Mouse (Mus musculus) neural tube, embryonic 12.5 days (tissue): ENCODE results near the gene Oxld1. TPM values are rescaled to one million over a fixed set of nuclear protein-coding genes. Genes with fewer than 3 reads are reported as not detected.
"Not testable (repeated sequence)": the region's sequence is repeated elsewhere in the genome, so short reads cannot be mapped to it uniquely, and the experiment has no call there.

Source experiments
- ATAC-seq: fragments of 200-750 bp; cut with Nextera tagmentation; 2 replicates; pipeline ENCODE4 v1.8.0; 2017; ENCODE audit warnings: low read depth, mild to moderate bottlenecking, moderate TSS enrichment, moderate library complexity; ENCODE audit not compliant: low FRiP score
- H3K27ac ChIP-seq: fragments of 300-500 bp; sonication (generic); 2 replicates; pipeline ENCODE4 v1.5.1; 2016
- H3K27me3 ChIP-seq: fragments of 300-500 bp; sonication (generic); replicated peaks from 2 replicates; pipeline ENCODE4 v1.6.1; 2016; ENCODE audit warnings: mild to moderate bottlenecking
- H3K36me3 ChIP-seq: fragments of 300-500 bp; sonication (generic); 2 replicates; pipeline ENCODE4 v1.6.1; 2016; ENCODE audit warnings: mild to moderate bottlenecking
- H3K4me1 ChIP-seq: fragments of 300-500 bp; sonication (generic); 2 replicates; pipeline ENCODE4 v1.6.1; 2016
- H3K4me2 ChIP-seq: fragments of 300-500 bp; sonication (generic); replicated peaks from 2 replicates; pipeline ENCODE4 v1.6.1; 2016; ENCODE audit warnings: mild to moderate bottlenecking
- H3K4me3 ChIP-seq: fragments of 300-500 bp; sonication (generic); 2 replicates; pipeline ENCODE4 v1.5.1; 2016
- H3K9ac ChIP-seq: fragments of 300-500 bp; sonication (generic); 2 replicates; pipeline ENCODE4 v1.6.1; 2016; ENCODE audit warnings: mild to moderate bottlenecking
- H3K9me3 ChIP-seq: fragments of 300-500 bp; sonication (generic); 2 replicates; pipeline ENCODE4 v1.6.1; 2016; ENCODE audit warnings: mild to moderate bottlenecking
- WGBS: fragments of 180-500 bp; shearing (Covaris S2); methylation state at CpG from one replicate; pipeline ENCODE4 v1.1.7; 2016; 5-methylcytosine and 5-hydroxymethylcytosine counted together
- polyA plus RNA-seq: library from polyadenylated mRNA; unstranded; fragments of >200 nt; fragmentation: Nextera tagmentation; extraction: Ambion mirVana; gene quantifications from 2 replicates; pipeline ENCODE4 v1.2.1, GENCODE M21; 2016

Gene Oxld1
- polyA plus RNA-seq, 1 experiment from 2014 or later: 13.8 TPM

- Histone ChIP-seq H3K4me1 (no peaks in the 10 kb centered on the region), H3K9me3 (no peaks in the 10 kb centered on the region)
- 72% methylated on average over 6 of the region's 6 CpGs for WGBS
Observed at GRCm38 (mm10) chr11:120444106-120444505, 13.8 kb downstream of the Oxld1 start.

GRCm38 (mm10) chr11:120442765-120443280, 15.0 kb downstream of the Oxld1 start:
- no peak for ATAC-seq
- 89% methylated on average over 3 of the region's 3 CpGs for WGBS
- H3K9ac ChIP-seq: no peak overlapping the region

More at GRCm38 (mm10) chr11:120444106-120444505, 13.8 kb downstream of the Oxld1 start:
- H3K9ac ChIP-seq: no peak overlapping the region
- 0 out of 2 replicates have a peak, but pooled peaks cover 3% of the 10 kb centered on the region for H3K27me3 ChIP-seq
- H3K27ac ChIP-seq: no peak overlapping the region
- no peaks in the 10 kb centered on the region for H3K36me3 ChIP-seq
- H3K4me2 ChIP-seq: no peak overlapping the region
- no peak overlapping the region for H3K4me3 ChIP-seq
- ATAC-seq: no peak

GRCm38 (mm10) chr11:120442344-120442743, 15.5 kb downstream of the Oxld1 start, which contains the start of gene Tspan10:
Gene Tspan10 (plus strand): TSS chr11:120442644.
- no peaks in the 10 kb centered on the region for H3K9me3 ChIP-seq
- H3K4me3 ChIP-seq: no peak within 1 kb of the TSS
- no peak for ATAC-seq
- H3K4me1 ChIP-seq: no peaks in the 10 kb centered on the region
- no peaks in the 10 kb centered on the region for H3K27me3 ChIP-seq
- H3K36me3 ChIP-seq: no peaks in the 10 kb centered on the region
- H3K4me2 ChIP-seq: no peak within 1 kb of the TSS
- H3K9ac ChIP-seq: no peak within 1 kb of the TSS
- H3K27ac ChIP-seq: no peak within 1 kb of the TSS
- 92% methylated on average over 3 of the region's 3 CpGs for WGBS

More at GRCm38 (mm10) chr11:120442765-120443280, 15.0 kb downstream of the Oxld1 start:
- Histone ChIP-seq H3K27ac (no peak overlapping the region), H3K27me3 (no peaks in the 10 kb centered on the region), H3K9me3 (no peaks in the 10 kb centered on the region), H3K4me2 (no peak overlapping the region), H3K4me3 (no peak overlapping the region), H3K36me3 (no peaks in the 10 kb centered on the region), H3K4me1 (no peaks in the 10 kb centered on the region)

GRCm38 (mm10) chr11:120437857-120438385, 19.9 kb downstream of the Oxld1 start:
- H3K27me3 ChIP-seq: no peaks in the 10 kb centered on the region
- H3K9me3 ChIP-seq: no peaks in the 10 kb centered on the region
- 31% methylated on average over 12 of the region's 12 CpGs for WGBS
- H3K4me3 ChIP-seq: peak overlapping the region; percentile 99
- peak overlapping the region; percentile 90 for H3K4me2 ChIP-seq
- peaks cover 13% of the 10 kb centered on the region for H3K4me1 ChIP-seq
- peak overlapping the region; percentile 97 for H3K9ac ChIP-seq
- no peak for ATAC-seq
- peaks cover 18% of the 10 kb centered on the region for H3K36me3 ChIP-seq
- no peak overlapping the region for H3K27ac ChIP-seq

GRCm38 (mm10) chr11:120437152-120437856, 20.6 kb downstream of the Oxld1 start, which contains the start of gene Nploc4:
Gene Nploc4 (minus strand): TSS chr11:120437708.
- WGBS: under 1% methylated on average over 77 of the region's 77 CpGs
- peaks cover 13% of the 10 kb centered on the region for H3K4me1 ChIP-seq
- H3K27ac ChIP-seq: peak within 1 kb of the TSS; percentile 64; the same call in 1 of the 2 replicates
- H3K4me2 ChIP-seq: peak within 1 kb of the TSS; percentile 90
- H3K27me3 ChIP-seq: no peaks in the 10 kb centered on the region
- peak; percentile 83 for ATAC-seq
- H3K9me3 ChIP-seq: no peaks in the 10 kb centered on the region
- H3K4me3 ChIP-seq: peak within 1 kb of the TSS; percentile 99
- peaks cover 24% of the 10 kb centered on the region for H3K36me3 ChIP-seq
- peak within 1 kb of the TSS; percentile 97 for H3K9ac ChIP-seq

- Histone ChIP-seq H3K9me3 (no peaks in the 10 kb centered on the region), H3K4me1 (no peaks in the 10 kb centered on the region), H3K36me3 (peaks cover 70% of the 10 kb centered on the region), H3K27ac (no peak overlapping the region), H3K9ac (no peak overlapping the region), H3K27me3 (no peaks in the 10 kb centered on the region), H3K4me2 (no peak overlapping the region), H3K4me3 (no peak overlapping the region)
- WGBS: 93% methylated on average over 3 of the region's 3 CpGs
- no peak for ATAC-seq
Observed at GRCm38 (mm10) chr11:120426727-120427126, 31.1 kb downstream of the Oxld1 start.

- H3K4me1 ChIP-seq: no peaks in the 10 kb centered on the region
- H3K36me3 ChIP-seq: peaks cover 78% of the 10 kb centered on the region
- no peak overlapping the region for H3K9ac ChIP-seq
- 71% methylated on average over 9 of the region's 9 CpGs for WGBS
- no peak overlapping the region for H3K4me3 ChIP-seq
- no peak overlapping the region for H3K4me2 ChIP-seq
- H3K27me3 ChIP-seq: no peaks in the 10 kb centered on the region
- no peak overlapping the region for H3K27ac ChIP-seq
- ATAC-seq: no peak
- H3K9me3 ChIP-seq: no peaks in the 10 kb centered on the region
Observed at GRCm38 (mm10) chr11:120423569-120424295, 34.1 kb downstream of the Oxld1 start.

- no peak overlapping the region for H3K27ac ChIP-seq
- no peak overlapping the region for H3K9ac ChIP-seq
- H3K4me3 ChIP-seq: no peak overlapping the region
- WGBS: 77% methylated on average over 13 of the region's 13 CpGs
- H3K4me1 ChIP-seq: no peaks in the 10 kb centered on the region
- ATAC-seq: no peak
- H3K4me2 ChIP-seq: no peak overlapping the region
- H3K36me3 ChIP-seq: peaks cover 78% of the 10 kb centered on the region
- no peaks in the 10 kb centered on the region for H3K9me3 ChIP-seq
- no peaks in the 10 kb centered on the region for H3K27me3 ChIP-seq
Observed at GRCm38 (mm10) chr11:120422651-120423568, 35.0 kb downstream of the Oxld1 start.

- 86% methylated on average over 1 of the region's 1 CpGs for WGBS
Observed at GRCm38 (mm10) chr11:120418592-120418991, 39.3 kb downstream of the Oxld1 start.

GRCm38 (mm10) chr11:120417852-120418251, 40.0 kb downstream of the Oxld1 start:
- H3K27me3 ChIP-seq: no peaks in the 10 kb centered on the region
- no peak for ATAC-seq
- H3K4me1 ChIP-seq: no peaks in the 10 kb centered on the region
- WGBS: 87% methylated on average over 7 of the region's 7 CpGs
- H3K4me3 ChIP-seq: no peak overlapping the region
- H3K27ac ChIP-seq: no peak overlapping the region
- peaks cover 87% of the 10 kb centered on the region for H3K36me3 ChIP-seq
- H3K9ac ChIP-seq: no peak overlapping the region
- no peaks in the 10 kb centered on the region for H3K9me3 ChIP-seq
- H3K4me2 ChIP-seq: no peak overlapping the region

More at GRCm38 (mm10) chr11:120418592-120418991, 39.3 kb downstream of the Oxld1 start:
- no peaks in the 10 kb centered on the region for H3K9me3 ChIP-seq
- H3K4me1 ChIP-seq: no peaks in the 10 kb centered on the region
- H3K9ac ChIP-seq: no peak overlapping the region
- no peak overlapping the region for H3K4me2 ChIP-seq
- H3K36me3 ChIP-seq: peaks cover 82% of the 10 kb centered on the region
- H3K4me3 ChIP-seq: no peak overlapping the region
- no peak for ATAC-seq
- H3K27ac ChIP-seq: no peak overlapping the region
- H3K27me3 ChIP-seq: no peaks in the 10 kb centered on the region

GRCm38 (mm10) chr11:120413621-120414020, 44.2 kb downstream of the Oxld1 start:
- H3K4me1 ChIP-seq, H3K4me3 ChIP-seq, H3K4me2 ChIP-seq, ATAC-seq, H3K27ac ChIP-seq, H3K27me3 ChIP-seq, H3K9ac ChIP-seq, H3K9me3 ChIP-seq: not testable (repeated sequence)
- peaks cover 90% of the 10 kb centered on the region for H3K36me3 ChIP-seq
- WGBS: 94% methylated on average over 10 of the region's 10 CpGs
